ENCODE assay signal across 8 mouse cellular contexts in genomic region chr16:4789311-4789768, GRCm38 (mm10). TPM values are rescaled to one million over a fixed set of nuclear protein-coding genes. Genes with fewer than 3 reads are reported as not detected.
DNase-seq lines count a peak whose midpoint lies in the region; ATAC-seq and TF ChIP-seq lines count a peak whose summit lies in the region.

No protein-coding gene starts in this region.

- H3K79me2 ChIP-seq in heart, adult 2 months (replicated peaks; ENCODE audit: control insufficient read depth, insufficient read depth, low read length) = peaks cover 4% of the 10 kb centered on the region; the same call in 1 of the 2 replicates

- intact Hi-C loops in heart, adult 2 months (cut with DNase I) = loop anchor here (2.0 to 10.0 kb wide), 3 partner anchors 19 to 235 kb away; partner anchors contain the start of genes Hmox2 and Tfap4
- intact Hi-C loops in heart, postnatal 25 days (cut with DNase I) = loop anchor here (5.0 kb wide), 2 partner anchors 72 to 112 kb away; partner anchors contain the start of genes Coro7 and Nmral1

- DNase-seq in heart, adult 2 months = no peak
- no peak for DNase-seq in heart, postnatal 25 days (ENCODE audit: low spot score)
- peak; percentile 13 for DNase-seq in urinary bladder, postnatal 25 days (ENCODE audit: low spot score)
- no peak for DNase-seq in urinary bladder, postnatal 10 days (ENCODE audit: low spot score)
- DNase-seq in limb, embryonic 11.5 days (ENCODE audit: low spot score) = no peak
- DNase-seq in urinary bladder, adult 18-20 months (ENCODE audit: low spot score in 2 of 2) = no peak

- peaks cover 27% of the 10 kb centered on the region for H3K36me3 ChIP-seq in heart, adult 2 months (ENCODE audit: control insufficient read depth, insufficient read depth, low read length)
- no peaks in the 10 kb centered on the region for H3K36me3 ChIP-seq in forebrain, embryonic 12.5 days (replicated peaks)
- no peaks in the 10 kb centered on the region for H3K36me3 ChIP-seq in limb, embryonic 11.5 days (ENCODE audit: control insufficient read depth, insufficient read depth, low read length)
- no peaks in the 10 kb centered on the region for H3K36me3 ChIP-seq in neural tube, embryonic 13.5 days

- no peaks in the 10 kb centered on the region for H3K9me3 ChIP-seq in forebrain, embryonic 12.5 days
- H3K9me3 ChIP-seq in limb, embryonic 11.5 days (ENCODE audit: control insufficient read depth, low read length) = no peaks in the 10 kb centered on the region
- H3K9me3 ChIP-seq in neural tube, embryonic 13.5 days = no peaks in the 10 kb centered on the region

- H3K4me1 ChIP-seq in heart, adult 2 months (ENCODE audit: control insufficient read depth, insufficient read depth, low read length) = peaks cover 8% of the 10 kb centered on the region
- H3K4me1 ChIP-seq in forebrain, embryonic 12.5 days = peaks cover 37% of the 10 kb centered on the region
- H3K4me1 ChIP-seq in limb, embryonic 11.5 days (ENCODE audit: control insufficient read depth, insufficient read depth, low read length) = peaks cover 12% of the 10 kb centered on the region
- H3K4me1 ChIP-seq in neural tube, embryonic 13.5 days (replicated peaks) = peaks cover 49% of the 10 kb centered on the region

- no peak for TF ChIP-seq EP300 in heart, adult 2 months (IDR thresholded peaks at IDR 0.05; ENCODE audit: insufficient read depth, low read depth, low read length)

- no peak for TF ChIP-seq CTCF in heart, adult 2 months (IDR thresholded peaks at IDR 0.05)

- WGBS in heart, adult 2 months = under 1% methylated on average over 29 of the region's 29 CpGs
- under 1% methylated on average over 29 of the region's 29 CpGs for WGBS in forebrain, embryonic 12.5 days
- WGBS in limb, embryonic 11.5 days = 0% methylated on average over 29 of the region's 29 CpGs
- WGBS in neural tube, embryonic 13.5 days = under 1% methylated on average over 29 of the region's 29 CpGs

- TF ChIP-seq POLR2A in heart, adult 2 months (IDR thresholded peaks at IDR 0.05; ENCODE audit: insufficient read depth, low read depth, low read length) = no peak

- peak overlapping the region; percentile 100 for H3K27ac ChIP-seq in heart, adult 2 months
- peak overlapping the region; percentile 97 for H3K27ac ChIP-seq in forebrain, embryonic 12.5 days
- peak overlapping the region; percentile 97 for H3K27ac ChIP-seq in limb, embryonic 11.5 days (replicated peaks; ENCODE audit: low read depth, low read length)
- peak overlapping the region; percentile 99 for H3K27ac ChIP-seq in neural tube, embryonic 13.5 days (replicated peaks)

- H3K9ac ChIP-seq in heart, adult 2 months (ENCODE audit: low read depth, low read length) = peak overlapping the region; percentile 92
- H3K9ac ChIP-seq in forebrain, embryonic 12.5 days = peak overlapping the region; percentile 89
- H3K9ac ChIP-seq in limb, embryonic 11.5 days (ENCODE audit: low read length) = peak overlapping the region; percentile 90
- H3K9ac ChIP-seq in neural tube, embryonic 13.5 days = peak overlapping the region; percentile 84

- H3K27me3 ChIP-seq in heart, adult 2 months (ENCODE audit: control insufficient read depth, insufficient read depth, low read length) = no peaks in the 10 kb centered on the region
- H3K27me3 ChIP-seq in forebrain, embryonic 12.5 days = no peaks in the 10 kb centered on the region
- no peaks in the 10 kb centered on the region for H3K27me3 ChIP-seq in limb, embryonic 11.5 days (ENCODE audit: control insufficient read depth, insufficient read depth, low read length)
- no peaks in the 10 kb centered on the region for H3K27me3 ChIP-seq in neural tube, embryonic 13.5 days

- peak; percentile 63 for ATAC-seq in forebrain, embryonic 12.5 days (ENCODE audit: low FRiP score)
- ATAC-seq in limb, embryonic 11.5 days (ENCODE audit: insufficient number of reproducible peaks, low FRiP score, low TSS enrichment, low read depth) = peak; percentile 69
- ATAC-seq in neural tube, embryonic 13.5 days (ENCODE audit: low read depth) = peak; percentile 75

- H3K4me2 ChIP-seq in forebrain, embryonic 12.5 days = peak overlapping the region; percentile 92
- H3K4me2 ChIP-seq in limb, embryonic 11.5 days (ENCODE audit: low read depth, severe bottlenecking) = peak overlapping the region; percentile 81
- peak overlapping the region; percentile 83 for H3K4me2 ChIP-seq in neural tube, embryonic 13.5 days

- peak overlapping the region; percentile 84 for H3K4me3 ChIP-seq in heart, adult 2 months
- peak overlapping the region; percentile 77 for H3K4me3 ChIP-seq in forebrain, embryonic 12.5 days (replicated peaks)
- H3K4me3 ChIP-seq in limb, embryonic 11.5 days (ENCODE audit: low read depth, low read length) = peak overlapping the region; percentile 84
- peak overlapping the region; percentile 64 for H3K4me3 ChIP-seq in neural tube, embryonic 13.5 days

RNA-seq across cellular contexts. Expression of gene Cdip1, which starts 0.8 kb away (rescaled TPM):
- 10 to 100 TPM; 58.4 to 65.6 TPM for total RNA-seq in heart, adult 2 months (2021)
- 94.3 and 100 TPM in 2 replicates for polyA plus RNA-seq in heart, adult 2 months (2012; rRNA removed)
- total RNA-seq in heart, postnatal 25 days (2021) = 10 to 100 TPM; 65.3 to 66.9 TPM
- polyA plus RNA-seq in forebrain, embryonic 12.5 days (2016; fragmentation: Nextera tagmentation; extraction: Ambion mirVana) = 96.5 and 97.1 TPM in 2 replicates
- 82.2 and 89.5 TPM in 2 replicates for polyA plus RNA-seq in limb, embryonic 11.5 days (2014; fragmentation: Nextera tagmentation; extraction: Ambion mirVana)
- 100 and 109 TPM in 2 replicates for polyA plus RNA-seq in neural tube, embryonic 13.5 days (2015; fragmentation: Nextera tagmentation; extraction: Ambion mirVana)

RNA-seq across cellular contexts. Expression of gene 4930562C15Rik, which starts 45.9 kb away (rescaled TPM):
- not detected for total RNA-seq in heart, adult 2 months (2021)
- 0.23 TPM in 1 of 2 replicates, not detected in the other for polyA plus RNA-seq in heart, adult 2 months (2012; rRNA removed)
- not detected for total RNA-seq in heart, postnatal 25 days (2021)
- 0.44 and 0.54 TPM in 2 replicates for polyA plus RNA-seq in forebrain, embryonic 12.5 days (2016; fragmentation: Nextera tagmentation; extraction: Ambion mirVana)
- 0.81 and 0.93 TPM in 2 replicates for polyA plus RNA-seq in limb, embryonic 11.5 days (2014; fragmentation: Nextera tagmentation; extraction: Ambion mirVana)
- polyA plus RNA-seq in neural tube, embryonic 13.5 days (2015; fragmentation: Nextera tagmentation; extraction: Ambion mirVana) = 0.42 and 0.52 TPM in 2 replicates
